Mouse (Mus musculus) kidney, postnatal 14 days (tissue): Measurements from ENCODE around the gene Tdp2.

Experiments
- DNase-seq: peaks from one replicate; pipeline ENCODE4 v3.0.0; 2022; ENCODE audit warnings: mixed read lengths

The Tdp2 gene

DNA sequence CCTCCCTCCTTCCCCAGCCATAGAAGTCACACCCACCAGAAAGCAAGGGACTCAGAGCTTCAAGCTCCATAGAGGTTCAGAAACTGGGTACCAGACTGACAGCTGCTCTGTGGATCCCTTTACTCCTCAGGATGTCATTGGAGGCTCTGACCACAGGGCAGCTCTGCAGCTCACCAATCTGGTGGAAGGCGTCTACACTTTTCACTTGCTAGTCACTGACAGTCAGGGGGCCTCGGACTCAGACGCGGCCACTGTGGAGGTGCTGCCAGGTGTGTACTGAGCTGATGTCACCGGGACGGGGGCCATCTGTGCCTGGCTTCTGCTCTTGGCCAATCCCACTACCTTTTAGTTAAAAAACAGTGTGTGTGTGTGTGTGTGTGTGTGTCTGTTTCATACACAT lies 50.9 kb downstream of the Tdp2 start:
- peak; percentile 52 for DNase-seq

DNA sequence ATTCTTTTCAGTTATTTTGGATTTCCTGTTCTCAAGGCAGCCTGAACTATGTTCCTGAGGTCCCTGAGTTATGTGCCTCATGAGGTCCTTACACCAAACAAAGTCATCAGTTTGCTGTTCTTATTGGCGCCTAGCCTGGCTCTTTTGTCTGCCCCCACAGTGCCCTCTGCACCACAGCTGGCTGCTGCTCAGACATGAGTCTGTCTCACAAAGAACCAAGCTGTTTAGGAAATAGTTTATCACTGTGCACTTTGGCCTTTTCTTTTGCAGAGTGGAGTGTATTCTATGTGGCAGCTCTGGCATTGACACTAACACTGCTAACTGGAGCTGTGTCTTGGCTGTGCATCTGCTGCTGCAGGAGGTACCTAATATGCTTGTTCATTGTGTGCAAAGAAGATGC lies 58.1 kb downstream of the Tdp2 start:
- DNase-seq = peak; percentile 79
